Mouse (Mus musculus): ENCODE data around the gene Vps13d. TPM values are rescaled to one million over a fixed set of nuclear protein-coding genes. Genes with fewer than 3 reads are reported as not detected.

Vps13d gene
- polyA plus RNA-seq, 2 experiments from 2014 or later, result 19.0 to 20.6 TPM

GRCm38 (mm10) chr4:144969030-144969429 lies 225.8 kb downstream of the Vps13d start:
- no peak for ATAC-seq

- ATAC-seq, result no peak
These were observed 226.4 kb downstream of the Vps13d start for GRCm38 (mm10) chr4:144968371-144968770.

GRCm38 (mm10) chr4:144965255-144965654 lies 229.6 kb downstream of the Vps13d start:
- no peak for ATAC-seq

- ATAC-seq, result no peak
These were observed 233.1 kb downstream of the Vps13d start for GRCm38 (mm10) chr4:144961696-144962095.

GRCm38 (mm10) chr4:144961232-144961631 lies 233.6 kb downstream of the Vps13d start:
- ATAC-seq, result no peak

GRCm38 (mm10) chr4:144960188-144960904 lies 234.5 kb downstream of the Vps13d start:
- no peak for ATAC-seq

GRCm38 (mm10) chr4:144957721-144958120 lies 237.1 kb downstream of the Vps13d start:
- ATAC-seq, result no peak

GRCm38 (mm10) chr4:144957186-144957585 lies 237.6 kb downstream of the Vps13d start:
- no peak for ATAC-seq

DNA sequence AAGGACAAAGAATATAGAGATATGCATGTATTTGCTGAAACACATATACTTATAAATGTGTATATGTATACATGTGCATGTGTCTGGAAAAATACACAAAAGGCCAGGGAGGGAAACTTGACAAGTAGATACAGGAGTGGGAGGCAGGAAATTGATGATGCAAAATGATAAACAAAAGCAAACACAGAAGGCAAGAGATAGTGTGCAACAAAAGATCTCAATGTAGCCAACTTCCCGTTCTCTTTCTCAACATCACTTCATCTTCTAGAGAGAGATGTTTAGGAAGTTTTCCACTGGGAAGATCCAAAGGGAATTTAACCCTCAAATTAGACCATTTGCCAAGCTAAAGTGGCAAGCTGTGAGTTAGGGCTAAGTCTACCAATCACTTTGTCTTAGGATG lies 238.5 kb downstream of the Vps13d start:
- no peak for ATAC-seq

- ATAC-seq, result no peak
These were observed 238.9 kb downstream of the Vps13d start for GRCm38 (mm10) chr4:144955863-144956262.

DNA sequence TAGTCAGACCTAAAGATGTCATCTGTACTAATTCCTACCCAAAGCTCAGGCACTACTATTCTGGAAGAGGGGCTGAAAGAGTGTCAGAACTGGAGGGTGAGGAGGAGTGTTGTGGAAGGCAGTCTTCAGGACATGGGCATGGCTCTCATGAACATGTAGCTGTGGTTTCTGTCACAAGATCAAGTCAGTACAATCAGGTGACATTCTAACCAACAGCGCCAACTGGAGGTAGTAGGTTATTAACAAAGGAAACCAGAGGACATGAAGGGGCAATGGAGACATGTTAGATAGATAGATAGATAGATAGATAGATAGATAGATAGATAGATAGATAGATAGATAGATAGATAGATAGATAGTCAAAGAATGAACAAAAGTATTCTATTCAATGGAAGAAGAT lies 241.4 kb downstream of the Vps13d start:
- ATAC-seq, result no peak

DNA sequence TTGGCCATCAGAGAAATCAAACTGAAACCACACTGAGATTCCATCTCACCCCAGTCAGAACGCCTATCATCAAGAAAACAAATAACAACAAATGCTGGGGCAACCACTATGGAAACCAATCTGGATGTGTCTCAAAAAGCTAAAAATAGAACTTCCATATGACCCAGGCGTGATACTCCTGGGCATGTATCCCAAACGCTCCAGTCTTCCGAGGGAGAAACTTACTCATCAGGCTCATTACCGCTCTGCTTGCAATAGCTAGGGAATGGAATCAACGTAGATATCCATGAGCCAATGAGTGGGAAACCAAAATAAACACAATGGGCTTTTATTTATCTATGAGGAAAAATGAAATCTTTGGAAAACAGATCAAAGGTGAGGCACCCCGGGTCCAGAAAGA lies 242.9 kb downstream of the Vps13d start:
- ATAC-seq, result no peak

DNA sequence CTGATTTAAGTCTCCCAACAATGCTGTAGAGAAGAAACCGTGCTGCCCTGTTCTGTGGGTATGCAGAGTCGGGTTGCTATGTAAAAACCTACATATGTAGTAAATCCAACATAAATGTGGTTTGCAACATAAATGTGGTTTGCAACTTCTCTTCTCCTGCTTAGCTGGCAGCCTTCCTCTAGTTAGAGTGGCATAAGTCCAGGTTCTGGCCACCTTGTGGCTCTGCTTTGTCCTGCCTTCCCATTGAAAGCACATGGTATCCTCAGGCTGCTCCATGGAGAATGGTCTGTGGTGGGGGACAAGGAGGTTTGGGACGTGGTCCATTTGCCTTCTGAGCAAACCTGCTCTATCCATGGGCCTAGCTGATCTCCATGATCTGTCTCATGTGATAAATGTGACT lies 243.9 kb downstream of the Vps13d start:
- ATAC-seq, result no peak

DNA sequence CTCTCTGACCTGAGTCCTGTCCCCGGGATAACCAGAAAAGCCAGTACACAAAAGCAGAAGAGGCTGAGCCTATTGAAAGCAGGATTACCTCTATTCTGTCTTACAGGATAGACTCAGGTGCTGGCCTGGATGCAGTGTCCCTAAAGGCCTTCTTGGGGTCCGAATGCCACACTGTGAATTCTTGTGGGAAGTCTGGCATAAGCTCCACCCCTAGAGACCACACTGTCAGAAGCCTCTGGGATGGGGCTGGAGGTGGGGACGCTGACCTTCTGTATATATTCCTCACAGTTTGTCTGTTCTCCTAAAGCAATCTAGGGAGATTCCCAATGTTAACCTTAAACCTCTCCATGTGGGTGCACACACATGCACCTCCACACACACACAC lies 244.5 kb downstream of the Vps13d start:
- ATAC-seq, result no peak

DNA sequence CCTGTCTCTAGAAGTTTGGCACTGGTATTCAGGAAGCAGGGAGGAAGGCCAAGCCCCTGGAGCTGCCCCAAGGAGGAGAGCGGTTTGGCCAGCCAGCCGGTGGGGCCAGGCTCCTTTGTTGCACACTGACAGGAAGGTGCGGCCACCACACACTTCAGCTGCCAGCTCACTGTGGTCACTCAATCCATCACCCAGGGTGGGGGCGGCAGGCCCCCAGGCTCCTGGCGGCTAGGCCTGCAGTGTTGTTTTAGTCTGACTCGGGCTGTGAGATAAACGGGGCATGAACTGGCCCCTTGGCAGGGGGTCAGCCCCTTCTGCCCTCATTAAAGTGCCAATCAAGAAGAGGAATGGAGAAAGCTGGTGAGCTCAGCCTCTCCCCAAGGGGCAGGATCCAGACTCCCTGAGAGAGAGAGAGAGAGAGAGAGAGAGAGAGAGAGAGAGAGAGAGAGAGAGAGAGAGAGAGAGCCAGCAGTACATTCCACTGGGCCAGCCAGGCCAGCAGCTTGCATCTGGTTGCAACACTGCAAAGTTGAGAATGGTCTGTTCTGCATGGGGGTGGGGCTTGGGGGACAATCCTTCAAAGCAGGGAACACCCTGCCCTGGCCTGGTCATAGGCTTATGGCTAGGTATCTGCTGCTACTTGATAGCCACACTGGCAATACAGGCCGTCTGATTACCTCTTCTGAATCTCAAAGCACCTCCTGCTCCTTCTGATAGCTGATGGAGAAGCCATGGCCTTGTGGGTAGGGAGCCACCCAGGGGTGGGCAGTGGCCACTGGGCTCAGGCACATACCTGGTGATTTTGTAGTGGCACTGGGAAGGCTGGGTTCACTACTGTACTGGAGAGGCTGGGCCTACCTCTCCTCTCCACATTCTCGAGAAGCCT lies 245.1 kb downstream of the Vps13d start:
- ATAC-seq, result no peak

GRCm38 (mm10) chr4:144947738-144948390 lies 246.9 kb downstream of the Vps13d start:
- ATAC-seq, result no peak

DNA sequence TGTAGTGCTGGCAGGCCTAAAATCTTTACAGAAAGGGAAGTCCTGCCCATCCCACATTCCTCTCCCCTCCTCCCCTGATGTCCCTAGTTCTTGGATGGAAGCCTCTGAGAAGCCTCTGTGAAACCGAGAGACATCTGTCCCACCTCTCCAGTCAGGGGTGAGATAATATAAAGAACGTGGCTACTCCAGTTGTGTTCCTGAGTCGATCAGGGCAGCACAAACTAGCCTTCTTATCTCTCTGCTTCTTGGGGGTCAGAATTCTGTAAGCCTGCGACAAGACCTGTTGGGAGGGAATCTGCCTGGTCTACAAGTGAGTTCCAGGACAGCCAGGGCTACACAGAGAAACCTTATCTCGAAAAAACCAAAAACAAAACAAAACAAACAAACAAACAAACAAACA lies 251.5 kb downstream of the Vps13d start:
- ATAC-seq, result no peak

DNA sequence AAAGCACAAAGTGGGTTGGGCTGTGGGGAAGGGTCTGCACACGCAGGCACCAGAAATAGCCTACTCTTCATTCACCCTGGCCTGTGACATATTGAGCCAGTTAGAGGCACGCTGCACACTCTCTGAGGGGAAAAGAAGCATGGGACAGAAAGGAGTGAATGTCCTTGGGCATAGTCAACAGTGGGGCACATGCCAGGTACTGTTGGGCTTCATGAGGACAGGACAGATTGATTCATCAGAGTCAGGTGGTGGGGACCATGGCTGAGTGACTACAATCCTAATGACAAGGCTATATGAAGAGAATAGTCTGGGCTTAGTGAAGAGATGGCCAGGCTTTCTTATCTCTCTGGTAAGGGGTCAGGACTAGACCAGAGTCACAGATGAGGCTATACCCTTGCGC lies 252.4 kb downstream of the Vps13d start:
- ATAC-seq, result no peak

GRCm38 (mm10) chr4:144940796-144941462 lies 253.9 kb downstream of the Vps13d start:
- no peak for ATAC-seq

GRCm38 (mm10) chr4:144939847-144940411 lies 254.9 kb downstream of the Vps13d start:
- no peak for ATAC-seq

- no peak for ATAC-seq
These were observed 258.1 kb downstream of the Vps13d start for GRCm38 (mm10) chr4:144936563-144937154.

- no peak for ATAC-seq
These were observed 260.3 kb downstream of the Vps13d start for GRCm38 (mm10) chr4:144934501-144934900.
